Mouse (Mus musculus) adipocyte (in vitro differentiated cells): Measurements from ENCODE around the gene Serpina3n.
"Not testable (repeated sequence)": the region's sequence is repeated elsewhere in the genome, so short reads cannot be mapped to it uniquely, and the experiment has no call there.

Experiments
- DNase-seq: peaks from one replicate; pipeline ENCODE4 v3.0.0-alpha.2; 2016; ENCODE audit warnings: low spot score

Serpina3n gene

DNA sequence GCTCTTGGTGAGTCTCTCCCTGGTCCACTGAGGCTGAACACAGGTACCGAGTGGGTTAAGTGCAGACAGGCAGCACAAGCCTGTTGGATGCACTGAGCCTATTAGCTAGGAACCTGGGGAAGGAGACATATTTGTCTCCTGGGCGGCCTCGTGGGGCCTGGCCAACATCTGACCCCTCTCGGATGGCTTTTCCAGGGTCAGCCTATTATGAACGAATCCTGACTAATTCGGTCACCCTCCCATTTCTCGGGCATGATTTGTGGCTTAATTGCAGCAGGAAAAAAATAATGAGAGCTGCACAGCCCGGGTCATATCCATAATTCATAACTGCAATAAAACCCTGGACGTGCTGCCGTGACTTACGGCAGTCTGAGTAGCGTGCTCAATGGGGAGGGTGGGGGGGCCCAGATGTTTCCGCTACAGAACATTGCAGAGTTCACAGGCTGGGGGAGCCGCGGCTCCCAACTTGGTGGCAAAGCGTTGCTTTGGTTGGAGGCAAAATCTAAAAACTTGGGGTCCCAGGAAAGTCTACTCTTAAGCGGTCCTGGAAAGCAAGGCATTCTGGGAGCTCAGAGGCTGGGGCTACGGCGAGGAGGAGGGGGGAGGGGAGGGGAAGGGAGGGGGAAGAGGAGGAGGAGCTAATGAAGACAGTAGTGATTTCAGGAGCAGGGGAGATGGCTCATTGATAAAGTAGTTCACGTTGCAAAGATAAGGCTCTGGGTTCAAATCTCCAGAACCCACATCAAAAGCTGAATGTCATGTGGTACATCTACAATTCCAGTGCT is 27.6 kb downstream of the Serpina3n start:
- DNase-seq: no peak

DNA sequence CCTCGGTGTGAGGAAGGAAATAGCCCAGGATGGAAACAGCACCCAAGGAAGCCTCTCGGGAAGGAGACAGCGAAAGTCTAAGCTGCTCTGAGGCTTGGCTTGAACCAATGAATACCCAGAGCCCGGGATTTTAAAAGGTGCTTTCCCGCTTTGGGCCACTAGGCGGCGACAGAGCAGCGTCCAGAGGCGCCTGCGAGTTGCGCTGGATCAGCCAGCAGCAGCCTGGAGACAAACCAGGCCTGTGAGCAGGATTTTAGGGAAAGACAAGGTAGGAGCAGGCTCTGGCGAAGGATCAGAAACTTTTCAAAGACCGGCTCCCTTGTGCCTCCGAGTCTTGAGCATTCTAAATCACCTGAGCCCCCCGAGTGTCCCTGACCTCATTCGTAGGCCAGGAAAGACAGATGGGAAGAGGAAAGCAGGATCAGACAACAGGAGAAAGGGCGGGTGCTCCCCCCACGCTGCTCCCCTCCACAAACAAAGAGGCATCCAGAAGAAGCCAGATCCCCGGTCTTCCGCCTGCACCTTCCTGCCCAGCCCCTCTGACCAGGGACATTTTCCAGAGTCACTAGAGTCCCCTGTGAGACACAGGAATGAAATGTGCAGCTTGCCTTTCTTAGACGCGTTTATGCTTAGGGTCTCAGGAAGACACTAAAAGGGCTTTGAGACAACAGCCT is 33.7 kb downstream of the Serpina3n start:
- peak; percentile 81 for DNase-seq

DNA sequence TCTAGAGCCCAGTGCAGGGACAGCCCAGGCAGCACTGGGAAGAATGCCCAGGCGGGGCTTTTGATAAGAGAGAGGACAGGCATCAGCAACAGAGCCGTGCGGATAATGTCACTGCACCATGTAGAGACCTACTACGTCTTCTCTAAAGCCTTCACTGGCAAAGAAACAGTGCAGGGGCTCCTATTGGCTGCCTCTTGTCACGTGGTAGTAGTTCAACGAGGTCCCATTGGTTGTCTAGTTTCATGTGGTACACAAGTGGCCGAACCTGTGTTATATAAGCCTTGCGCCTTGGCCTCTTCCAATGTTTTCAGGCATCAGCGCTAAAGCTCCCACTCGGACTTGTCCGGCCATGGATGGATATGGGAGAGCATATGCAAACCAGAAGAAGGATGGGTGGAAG is 37.2 kb downstream of the Serpina3n start:
- no peak for DNase-seq

DNA sequence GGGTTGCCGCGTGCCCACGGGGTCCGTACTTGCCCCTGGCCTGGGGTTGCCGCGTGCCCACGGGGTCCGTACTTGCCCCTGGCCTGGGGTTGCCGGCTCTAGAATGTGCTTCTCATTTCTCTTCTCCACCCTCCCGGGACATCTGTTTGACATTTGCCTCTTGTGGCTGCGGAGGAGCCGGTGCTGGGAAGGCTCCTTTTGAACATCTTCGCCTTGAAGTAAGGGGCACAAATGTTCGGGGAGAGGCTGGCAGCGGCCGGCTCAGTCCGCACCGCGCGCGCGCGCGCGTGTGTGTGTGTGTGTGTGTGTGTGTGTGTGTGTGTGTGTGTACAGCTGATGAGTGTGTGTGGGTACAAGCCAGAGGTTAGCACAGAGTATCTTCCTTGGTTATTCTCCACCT is 40.5 kb downstream of the Serpina3n start:
- not testable (repeated sequence) for DNase-seq

DNA sequence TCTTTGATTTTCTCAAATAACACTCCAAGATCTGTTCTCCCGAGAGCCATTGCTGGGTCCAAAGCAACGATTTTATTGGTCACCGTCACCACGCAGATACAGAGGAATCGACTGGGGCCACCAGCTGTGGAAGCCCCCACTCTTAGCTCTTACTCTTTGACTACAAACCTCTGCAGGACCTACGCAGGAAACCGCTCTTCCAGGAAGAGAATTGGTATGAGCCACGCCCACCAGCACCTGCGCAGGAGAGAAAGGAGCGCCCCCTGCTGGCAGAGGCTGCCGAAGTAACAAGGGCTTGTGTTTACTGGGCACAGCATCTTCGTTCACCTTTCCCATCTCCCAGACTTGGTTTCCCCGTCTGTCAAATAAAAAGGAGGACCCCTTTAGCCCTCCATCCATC is 41.6 kb downstream of the Serpina3n start:
- no peak for DNase-seq

DNA sequence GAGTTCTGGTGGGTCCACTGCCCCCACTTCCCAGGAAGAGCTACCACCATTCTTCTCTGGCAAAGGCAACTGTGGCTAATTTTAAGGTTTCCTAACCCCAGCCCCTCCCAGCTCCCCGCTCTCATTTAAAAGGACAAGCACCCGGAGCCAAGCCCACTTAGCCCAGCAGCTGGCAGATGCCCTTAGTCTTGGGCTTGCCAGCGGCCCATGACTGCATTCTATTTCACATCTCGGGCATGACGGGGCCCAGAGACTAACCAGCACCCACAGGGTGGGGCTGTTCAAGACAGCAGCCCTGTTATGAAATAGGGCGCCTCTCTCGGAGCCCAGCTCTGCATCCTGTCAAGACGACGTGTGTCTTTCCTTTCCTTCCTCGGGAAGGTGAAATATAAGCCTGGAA is 43.7 kb downstream of the Serpina3n start:
- no peak for DNase-seq

DNA sequence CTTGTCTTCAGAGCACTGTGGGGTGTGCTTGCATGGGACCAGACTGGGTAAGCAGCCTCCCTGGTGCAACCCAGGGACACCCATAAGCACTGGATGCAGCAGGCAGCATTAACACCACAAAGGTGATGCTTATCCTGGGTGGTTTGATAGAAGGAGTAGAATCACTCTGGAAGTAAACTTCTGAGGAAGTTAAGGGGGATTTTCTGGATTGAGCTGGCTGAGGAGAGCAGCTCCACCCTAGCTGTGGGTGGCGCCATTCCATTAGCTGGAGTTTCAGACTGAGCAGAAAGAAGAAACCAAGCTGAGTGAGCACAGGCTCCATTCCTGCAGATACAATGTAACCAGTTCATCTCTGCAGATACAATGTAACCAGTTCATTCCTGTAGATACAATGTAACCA is 46.5 kb downstream of the Serpina3n start:
- no peak for DNase-seq

DNA sequence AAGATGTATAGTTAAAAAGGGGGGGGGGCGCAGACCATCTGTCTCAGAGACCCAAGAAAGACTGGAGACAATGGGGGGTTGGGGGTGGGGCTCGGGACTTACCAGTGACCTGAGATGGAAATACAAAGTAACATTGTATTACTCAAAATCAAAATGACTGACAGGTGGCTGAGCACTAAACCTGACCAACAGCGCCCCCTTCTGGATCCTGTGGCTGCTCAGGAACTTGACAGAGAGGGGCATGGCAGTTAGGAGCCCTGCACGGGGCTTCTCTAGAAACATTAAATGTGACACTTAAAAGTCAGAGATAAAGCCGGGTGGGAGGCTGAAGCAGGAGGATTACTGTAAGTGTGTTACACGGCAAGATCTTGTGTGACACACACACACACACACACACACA is 52.8 kb downstream of the Serpina3n start:
- no peak for DNase-seq

DNA sequence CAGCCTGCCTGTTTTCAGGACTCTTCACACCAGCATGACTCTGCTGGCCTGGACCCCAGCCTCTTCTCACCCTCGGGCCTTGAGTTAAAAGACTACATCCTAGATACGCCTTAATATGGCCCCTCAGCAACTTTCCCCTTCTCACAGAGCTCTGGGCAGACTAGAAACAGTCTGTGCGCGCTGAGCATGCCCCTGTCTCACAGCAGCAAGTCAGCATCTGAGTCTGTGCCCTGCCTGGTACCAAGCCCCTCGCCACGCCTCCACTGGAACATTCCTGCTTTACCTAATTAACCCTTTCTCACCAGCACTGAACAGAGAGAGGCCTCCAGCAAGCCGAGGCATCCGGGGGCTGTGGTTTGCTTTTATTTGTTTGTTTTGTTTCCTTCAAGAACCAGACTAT is 54.8 kb downstream of the Serpina3n start:
- DNase-seq: no peak
